Mouse (Mus musculus): ENCODE measurements around the gene Ap5z1. TPM values are rescaled to one million over a fixed set of nuclear protein-coding genes. Genes with fewer than 3 reads are reported as not detected.
A peak's percentile ranks its signal among the peaks of the same experiment; 100 is the strongest.

The Ap5z1 gene
- polyA plus RNA-seq, 1 experiment from 2014 or later = 20.7 TPM

- 86% methylated on average over 6 of the region's 6 CpGs for WGBS (ENCODE audit: missing documents)
- H3K79me2 ChIP-seq (ENCODE audit: inconsistent target) = peaks cover 99% of the 10 kb centered on the region; the same call in 1 of the 2 replicates
- no peak overlapping the region for H3K27ac ChIP-seq
- H3K36me3 ChIP-seq (ENCODE audit: inconsistent target) = no peaks in the 10 kb centered on the region
- no peak overlapping the region for H3K4me3 ChIP-seq (ENCODE audit: inconsistent target)
Observed at GRCm38 (mm10) chr5:142428691-142429090, 35.1 kb upstream of the Ap5z1 start.

- 94% methylated on average over 9 of the region's 12 CpGs for WGBS (ENCODE audit: missing documents)
- Histone ChIP-seq H3K79me2 (ENCODE audit: inconsistent target) (peaks cover 86% of the 10 kb centered on the region; the same call in 1 of the 2 replicates), H3K4me3 (ENCODE audit: inconsistent target) (no peak overlapping the region), H3K36me3 (ENCODE audit: inconsistent target) (peaks cover 15% of the 10 kb centered on the region; the same call in 1 of the 2 replicates), H3K27ac (no peak overlapping the region)
Observed at GRCm38 (mm10) chr5:142431029-142431428, 32.7 kb upstream of the Ap5z1 start.

DNA sequence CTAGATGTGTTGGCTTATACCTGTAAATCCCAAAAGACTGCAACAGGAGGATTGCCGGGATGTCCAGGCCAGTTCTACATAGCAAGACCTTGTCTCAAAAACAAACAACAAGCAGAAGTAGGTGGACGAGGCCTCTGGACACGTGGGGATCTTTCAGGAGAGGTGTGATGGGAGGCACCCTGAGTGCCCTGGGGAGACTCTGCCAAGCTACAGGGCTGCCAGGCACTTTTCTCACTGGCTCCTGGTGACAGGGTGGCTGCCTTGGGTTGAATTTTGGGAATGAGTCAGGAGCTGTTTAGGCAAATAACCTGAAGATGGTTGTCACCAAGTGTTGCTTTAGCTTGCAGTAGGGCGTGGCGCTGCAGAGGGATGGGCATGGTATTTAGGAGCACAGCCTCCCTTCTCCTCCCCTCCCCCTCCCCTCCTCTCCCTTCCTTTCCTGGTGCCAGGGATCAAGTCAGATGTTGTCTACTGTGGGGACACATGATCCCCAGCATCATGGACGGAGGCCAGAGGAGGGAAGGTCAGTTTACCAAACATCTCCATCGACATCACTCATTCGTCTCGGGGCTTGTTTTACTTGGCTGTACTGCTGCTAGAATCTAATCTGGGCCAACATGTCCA is 31.8 kb upstream of the Ap5z1 start:
- no peak overlapping the region for H3K4me3 ChIP-seq (ENCODE audit: inconsistent target)
- H3K27ac ChIP-seq = no peak overlapping the region
- peaks cover 77% of the 10 kb centered on the region; the same call in 1 of the 2 replicates for H3K79me2 ChIP-seq (ENCODE audit: inconsistent target)
- whole genome bisulfite sequencing (ENCODE audit: missing documents) = 93% methylated on average over 9 of the region's 9 CpGs
- H3K36me3 ChIP-seq (ENCODE audit: inconsistent target) = peaks cover 20% of the 10 kb centered on the region; the same call in 1 of the 2 replicates

DNA sequence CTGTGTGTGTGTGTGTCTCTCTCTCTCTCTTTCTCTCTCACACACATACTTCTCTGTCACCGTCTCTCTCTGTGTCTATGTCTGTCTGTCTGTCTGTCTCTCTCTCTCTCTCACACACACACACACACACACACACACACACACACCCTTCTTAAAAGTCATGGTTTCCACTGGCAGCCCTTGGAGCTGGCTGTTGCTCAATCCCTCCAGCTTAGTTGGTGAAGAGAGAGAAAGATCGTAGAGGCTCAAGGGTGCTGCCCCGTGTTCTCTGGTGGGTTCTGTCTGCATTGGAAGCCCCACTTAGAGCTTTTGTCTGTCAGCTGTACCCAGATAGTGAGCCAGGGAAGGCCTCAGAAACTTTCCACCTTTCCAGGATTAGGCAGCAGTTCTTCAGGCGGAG is 31.0 kb upstream of the Ap5z1 start:
- H3K4me3 ChIP-seq (ENCODE audit: inconsistent target) = no peak overlapping the region
- peaks cover 76% of the 10 kb centered on the region; the same call in 1 of the 2 replicates for H3K79me2 ChIP-seq (ENCODE audit: inconsistent target)
- 92% methylated on average over 4 of the region's 4 CpGs for WGBS (ENCODE audit: missing documents)
- peaks cover 20% of the 10 kb centered on the region; the same call in 1 of the 2 replicates for H3K36me3 ChIP-seq (ENCODE audit: inconsistent target)
- no peak overlapping the region for H3K27ac ChIP-seq

DNA sequence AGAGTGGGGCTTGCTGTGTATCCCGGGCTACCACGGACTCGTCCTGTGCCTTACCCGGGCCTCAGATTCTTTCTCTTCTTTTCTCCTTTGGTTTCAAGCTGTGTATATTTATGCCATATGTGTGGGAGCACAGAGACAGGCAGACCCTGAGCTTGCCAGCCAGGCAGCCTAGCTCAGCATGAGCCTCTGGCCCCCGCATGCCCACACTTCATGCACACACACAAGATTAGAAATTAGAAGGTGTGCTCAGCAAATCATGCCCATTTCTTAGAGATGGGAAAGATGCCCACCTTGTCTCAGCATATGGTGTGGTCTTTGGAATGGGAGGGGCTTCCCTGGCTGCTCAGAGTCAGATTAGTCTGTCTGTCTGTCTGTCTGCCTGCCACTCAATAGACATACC is 29.7 kb upstream of the Ap5z1 start:
- WGBS (ENCODE audit: missing documents) = 100% methylated on average over 5 of the region's 5 CpGs
- Histone ChIP-seq H3K27ac (no peak overlapping the region), H3K79me2 (ENCODE audit: inconsistent target) (peaks cover 76% of the 10 kb centered on the region; the same call in 1 of the 2 replicates), H3K4me3 (ENCODE audit: inconsistent target) (no peak overlapping the region), H3K36me3 (ENCODE audit: inconsistent target) (peaks cover 20% of the 10 kb centered on the region; the same call in 1 of the 2 replicates)

GRCm38 (mm10) chr5:142435736-142436135 is 28.0 kb upstream of the Ap5z1 start:
- WGBS (ENCODE audit: missing documents) = 95% methylated on average over 15 of the region's 15 CpGs
- H3K27ac ChIP-seq = no peak overlapping the region
- H3K4me3 ChIP-seq (ENCODE audit: inconsistent target) = no peak overlapping the region
- H3K79me2 ChIP-seq (ENCODE audit: inconsistent target) = peaks cover 71% of the 10 kb centered on the region; the same call in 1 of the 2 replicates
- H3K36me3 ChIP-seq (ENCODE audit: inconsistent target) = peaks cover 20% of the 10 kb centered on the region; the same call in 1 of the 2 replicates

DNA sequence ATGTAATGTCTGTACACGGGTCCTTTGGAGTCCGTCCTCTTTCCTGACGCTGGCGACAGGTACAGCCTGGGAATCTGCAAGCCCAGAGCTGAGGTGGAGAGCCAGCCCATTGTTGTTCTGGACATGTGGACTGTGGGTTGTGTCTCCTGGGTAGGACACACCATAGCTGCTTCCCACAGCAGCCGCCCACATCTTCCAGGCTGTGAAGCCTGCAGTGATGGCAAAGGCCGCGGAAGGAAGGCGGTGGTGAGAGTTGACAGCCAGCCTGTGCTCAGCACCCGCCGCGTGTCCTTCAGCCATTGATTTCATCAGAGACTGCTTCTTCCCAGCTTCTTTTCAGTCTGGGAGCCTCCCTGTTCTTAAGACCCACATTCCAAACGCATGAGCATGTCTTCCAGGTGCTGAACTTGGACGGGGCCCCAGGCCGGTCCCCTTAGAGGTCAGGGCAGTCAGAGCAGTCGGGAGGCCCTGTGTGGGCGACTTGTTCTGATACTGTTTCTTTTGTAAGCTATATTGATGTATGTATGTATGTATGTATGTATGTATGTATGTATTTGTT is 25.3 kb upstream of the Ap5z1 start:
- WGBS (ENCODE audit: missing documents) = 94% methylated on average over 15 of the region's 16 CpGs
- Histone ChIP-seq H3K4me3 (ENCODE audit: inconsistent target) (no peak overlapping the region), H3K27ac (no peak overlapping the region), H3K79me2 (ENCODE audit: inconsistent target) (peaks cover 48% of the 10 kb centered on the region; the same call in 1 of the 2 replicates), H3K36me3 (ENCODE audit: inconsistent target) (peaks cover 20% of the 10 kb centered on the region; the same call in 1 of the 2 replicates)

GRCm38 (mm10) chr5:142439911-142440432 is 23.8 kb upstream of the Ap5z1 start:
- 13% methylated on average over 12 of the region's 12 CpGs for WGBS (ENCODE audit: missing documents)
- peaks cover 15% of the 10 kb centered on the region; the same call in 1 of the 2 replicates for H3K36me3 ChIP-seq (ENCODE audit: inconsistent target)
- 0 out of 2 replicates have a peak overlapping the region, but pooled peaks have one; percentile 13 for H3K27ac ChIP-seq
- H3K4me3 ChIP-seq (ENCODE audit: inconsistent target) = peak overlapping the region; percentile 14; the same call in 1 of the 2 replicates
- H3K79me2 ChIP-seq (ENCODE audit: inconsistent target) = peaks cover 49% of the 10 kb centered on the region; the same call in 1 of the 2 replicates

- Histone ChIP-seq H3K27ac (peak overlapping the region; percentile 80), H3K4me3 (ENCODE audit: inconsistent target) (peak overlapping the region; percentile 32), H3K79me2 (ENCODE audit: inconsistent target) (peaks cover 55% of the 10 kb centered on the region; the same call in 1 of the 2 replicates), H3K36me3 (ENCODE audit: inconsistent target) (peaks cover 9% of the 10 kb centered on the region; the same call in 1 of the 2 replicates)
- WGBS (ENCODE audit: missing documents) = 0% methylated on average over 14 of the region's 19 CpGs
Observed at GRCm38 (mm10) chr5:142440451-142441147, 23.1 kb upstream of the Ap5z1 start.

- 4% methylated on average over 22 of the region's 22 CpGs for WGBS (ENCODE audit: missing documents)
- Histone ChIP-seq H3K27ac (peak overlapping the region; percentile 80), H3K79me2 (ENCODE audit: inconsistent target) (peaks cover 63% of the 10 kb centered on the region; the same call in 1 of the 2 replicates), H3K36me3 (ENCODE audit: inconsistent target) (no peaks in the 10 kb centered on the region), H3K4me3 (ENCODE audit: inconsistent target) (peak overlapping the region; percentile 32)
Observed at GRCm38 (mm10) chr5:142441332-142442044, 22.3 kb upstream of the Ap5z1 start.

DNA sequence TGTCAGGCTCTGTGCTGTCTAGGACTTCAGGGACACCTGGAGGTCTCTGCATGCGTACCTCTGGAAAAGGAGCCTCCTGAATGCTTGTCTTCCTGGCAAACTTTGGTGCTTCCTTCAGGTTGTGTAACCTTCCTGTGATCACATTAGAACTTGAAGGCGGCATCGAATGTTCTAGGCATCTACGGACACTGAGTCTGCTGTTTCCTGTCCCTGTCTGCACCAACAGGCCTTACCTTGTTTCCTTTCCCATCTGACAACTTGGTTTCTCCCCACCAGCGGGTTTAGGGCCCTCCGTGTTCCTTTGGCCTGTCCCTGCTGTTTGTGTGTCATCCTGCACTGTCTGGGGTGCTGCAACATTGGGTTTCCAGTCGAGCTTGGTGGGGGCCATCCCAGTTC is 21.7 kb upstream of the Ap5z1 start:
- Histone ChIP-seq H3K4me3 (ENCODE audit: inconsistent target) (peak overlapping the region; percentile 32; the same call in 1 of the 2 replicates), H3K79me2 (ENCODE audit: inconsistent target) (peaks cover 68% of the 10 kb centered on the region; the same call in 1 of the 2 replicates), H3K36me3 (ENCODE audit: inconsistent target) (no peaks in the 10 kb centered on the region), H3K27ac (peak overlapping the region; percentile 80)
- WGBS (ENCODE audit: missing documents) = 14% methylated on average over 7 of the region's 7 CpGs

DNA sequence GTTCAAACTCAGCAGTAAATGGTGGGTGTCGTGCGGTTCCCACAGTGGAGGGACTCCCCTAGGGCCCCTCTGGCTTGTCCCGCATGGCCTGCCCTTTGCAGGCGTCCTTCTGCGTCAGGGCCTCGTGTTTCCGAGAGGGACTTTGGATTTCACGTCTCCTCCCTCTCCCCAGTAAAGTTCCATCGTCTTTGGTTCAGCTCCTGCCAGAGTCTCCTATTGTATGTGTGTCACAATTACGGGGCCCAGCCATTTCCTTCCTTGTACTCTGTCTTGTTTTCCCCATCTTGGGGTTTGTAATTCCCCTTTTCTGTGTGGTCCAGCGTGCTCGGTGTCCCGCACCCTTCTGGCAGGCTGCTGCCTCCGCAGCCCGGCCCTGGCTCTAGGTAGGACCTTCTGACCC is 20.2 kb upstream of the Ap5z1 start:
- H3K4me3 ChIP-seq (ENCODE audit: inconsistent target) = no peak overlapping the region
- H3K27ac ChIP-seq = peak overlapping the region; percentile 25; the same call in 1 of the 2 replicates
- no peaks in the 10 kb centered on the region for H3K36me3 ChIP-seq (ENCODE audit: inconsistent target)

GRCm38 (mm10) chr5:142443994-142444393 is 19.8 kb upstream of the Ap5z1 start:
- H3K36me3 ChIP-seq (ENCODE audit: inconsistent target) = no peaks in the 10 kb centered on the region
- 59% methylated on average over 14 of the region's 14 CpGs for WGBS (ENCODE audit: missing documents)
- no peak overlapping the region for H3K27ac ChIP-seq
- peaks cover 54% of the 10 kb centered on the region; the same call in 1 of the 2 replicates for H3K79me2 ChIP-seq (ENCODE audit: inconsistent target)
- H3K4me3 ChIP-seq (ENCODE audit: inconsistent target) = no peak overlapping the region

More for the DNA sequence above, 20.2 kb upstream of the Ap5z1 start:
- 13% methylated on average over 15 of the region's 15 CpGs for WGBS (ENCODE audit: missing documents)
- H3K79me2 ChIP-seq (ENCODE audit: inconsistent target) = peaks cover 59% of the 10 kb centered on the region; the same call in 1 of the 2 replicates

All from macrophage (primary cell).